28 mouse cellular contexts compared by ENCODE assay signal in the genomic region with DNA sequence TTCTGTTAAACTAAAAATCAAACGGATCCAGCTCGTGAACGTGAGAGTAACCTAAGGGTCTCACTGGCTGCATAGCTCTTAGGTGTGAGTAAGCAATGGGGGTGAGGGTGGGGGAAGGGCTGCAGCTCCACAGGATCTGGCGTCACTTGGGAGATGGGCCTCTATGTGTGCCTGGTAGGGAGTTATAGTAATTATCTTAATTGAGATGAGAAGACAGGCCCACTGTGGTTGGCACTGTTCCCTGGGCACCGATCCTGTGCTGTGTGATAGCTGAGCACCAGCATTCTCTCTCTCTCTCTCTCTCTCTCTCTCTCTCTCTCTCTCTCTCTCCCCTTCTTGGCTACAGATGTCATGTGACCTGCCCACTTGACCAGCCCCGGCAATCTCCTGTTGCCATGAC. TPM values are rescaled to one million over a fixed set of nuclear protein-coding genes. Genes with fewer than 3 reads are reported as not detected.
A peak's percentile ranks its signal among the peaks of the same experiment; 100 is the strongest.
DNase-seq lines count a peak whose midpoint lies in the region; ATAC-seq and TF ChIP-seq lines count a peak whose summit lies in the region.
"Had no signal": no experiment of that assay in that cellular context is flagged by ENCODE, and none has a peak within 500 bp of the region (broad histone marks: within the 10 kb centered on the region; RNA-seq: fewer than 3 reads in every experiment).

No protein-coding gene starts in this region.

- no peak for TF ChIP-seq POLR2A in brain, embryonic 14.5 days (IDR thresholded peaks at IDR 0.05; ENCODE audit: borderline replicate concordance, extremely low read depth, insufficient read depth, insufficient read length, poor library complexity, severe bottlenecking)

- 0 out of 2 replicates have a peak, but pooled peaks cover 3% of the 10 kb centered on the region for H3K4me1 ChIP-seq in forebrain, embryonic 13.5 days
- no peaks in the 10 kb centered on the region for H3K4me1 ChIP-seq in forebrain, embryonic 10.5 days
- H3K4me1 ChIP-seq in heart, embryonic 16.5 days (ENCODE audit: control insufficient read depth, insufficient read depth, low read length), result peaks cover 47% of the 10 kb centered on the region
- H3K4me1 ChIP-seq in kidney, embryonic 14.5 days (ENCODE audit: control insufficient read depth, insufficient read depth, low read length), result no peaks in the 10 kb centered on the region
- H3K4me1 ChIP-seq: kidney, embryonic 15.5 days; midbrain, embryonic 10.5 days; midbrain, embryonic 15.5 days; neural tube, embryonic 15.5 days had no signal

- no peak overlapping the region for H3K4me2 ChIP-seq in forebrain, embryonic 13.5 days
- H3K4me2 ChIP-seq in heart, embryonic 16.5 days (ENCODE audit: low read depth, low read length), result no peak overlapping the region
- H3K4me2 ChIP-seq in kidney, embryonic 14.5 days (replicated peaks; ENCODE audit: low read depth, low read length), result no peak overlapping the region
- H3K4me2 ChIP-seq: heart, embryonic 12.5 days; hindbrain, embryonic 14.5 days; kidney, embryonic 15.5 days; midbrain, embryonic 15.5 days; neural tube, embryonic 15.5 days had no signal

- H3K9ac ChIP-seq in forebrain, embryonic 13.5 days, result no peak overlapping the region
- no peak overlapping the region for H3K9ac ChIP-seq in heart, embryonic 16.5 days (ENCODE audit: low read length)
- no peak overlapping the region for H3K9ac ChIP-seq in kidney, embryonic 14.5 days (ENCODE audit: low read depth, low read length)
- H3K9ac ChIP-seq: heart, embryonic 12.5 days; hindbrain, embryonic 14.5 days; kidney, embryonic 15.5 days; liver, embryonic 14.5 days; midbrain, embryonic 15.5 days; neural tube, embryonic 15.5 days had no signal

- 63% methylated on average over 6 of the region's 6 CpGs for WGBS in forebrain, embryonic 13.5 days
- 90% methylated on average over 6 of the region's 6 CpGs for WGBS in forebrain, embryonic 10.5 days
- WGBS in heart, embryonic 16.5 days, result 54% methylated on average over 6 of the region's 6 CpGs
- 71% methylated on average over 6 of the region's 6 CpGs for WGBS in kidney, embryonic 14.5 days

- no peak for DNase-seq in forebrain, embryonic 10.5 days (ENCODE audit: extremely low spot score, low spot score)
- no peak for DNase-seq in heart, adult 18-20 months
- peak; percentile 61 for DNase-seq in brain, embryonic 14.5 days (ENCODE audit: low read depth)
- DNase-seq: adrenal gland, postnatal 25 days; cerebellum, adult 18-20 months; gastrocnemius, postnatal 14 days; heart, adult 11 months; kidney, adult 11 months; kidney, postnatal 25 days; liver; lung, adult 2 months; lung, postnatal 10 days; right cerebral cortex, adult 18-20 months; spleen, adult 18-20 months; thymus, postnatal 25 days had no signal

- H3K27ac ChIP-seq in forebrain, embryonic 13.5 days, result no peak overlapping the region
- no peak overlapping the region for H3K27ac ChIP-seq in forebrain, embryonic 10.5 days
- peak overlapping the region; percentile 43; the same call in 1 of the 2 replicates for H3K27ac ChIP-seq in heart, embryonic 16.5 days (ENCODE audit: low read length)
- no peak overlapping the region for H3K27ac ChIP-seq in kidney, embryonic 14.5 days (ENCODE audit: low read depth, low read length)
- H3K27ac ChIP-seq: hindbrain, embryonic 14.5 days; kidney, embryonic 15.5 days; liver, embryonic 14.5 days; macrophage; midbrain, embryonic 10.5 days; midbrain, embryonic 15.5 days; neural tube, embryonic 15.5 days had no signal

- ATAC-seq in forebrain, embryonic 13.5 days, result 0 out of 2 replicates have a peak, but pooled peaks have one; percentile 27
- ATAC-seq in heart, embryonic 16.5 days (replicated peaks; ENCODE audit: extremely low read depth, insufficient read depth, low FRiP score), result no peak
- peak; percentile 71 for ATAC-seq in megakaryocyte-erythroid progenitor cell, adult 5-6 weeks (replicated peaks; ENCODE audit: low FRiP score, low TSS enrichment, poor library complexity, severe bottlenecking)
- ATAC-seq in kidney, embryonic 14.5 days (ENCODE audit: low FRiP score, low TSS enrichment), result no peak
- ATAC-seq: inflammation-experienced regulatory T-cells, adult 6 months; midbrain, embryonic 15.5 days had no signal

- no peak for TF ChIP-seq CTCF in brain, embryonic 14.5 days (IDR thresholded peaks at IDR 0.05; ENCODE audit: borderline replicate concordance, extremely low read depth, insufficient read depth, insufficient read length)

- H3K27me3 ChIP-seq in forebrain, embryonic 13.5 days, result no peaks in the 10 kb centered on the region
- H3K27me3 ChIP-seq in forebrain, embryonic 10.5 days (ENCODE audit: poor library complexity, severe bottlenecking), result no peaks in the 10 kb centered on the region
- no peaks in the 10 kb centered on the region for H3K27me3 ChIP-seq in heart, embryonic 16.5 days (ENCODE audit: control insufficient read depth, insufficient read depth, low read length)
- H3K27me3 ChIP-seq in kidney, embryonic 14.5 days (ENCODE audit: control insufficient read depth, insufficient read depth, low read length), result no peaks in the 10 kb centered on the region
- H3K27me3 ChIP-seq: heart, embryonic 12.5 days; kidney, embryonic 15.5 days; midbrain, embryonic 15.5 days; neural tube, embryonic 15.5 days had no signal

- H3K36me3 ChIP-seq in forebrain, embryonic 13.5 days (ENCODE audit: poor library complexity, severe bottlenecking), result no peaks in the 10 kb centered on the region
- no peaks in the 10 kb centered on the region for H3K36me3 ChIP-seq in forebrain, embryonic 10.5 days (replicated peaks)
- no peaks in the 10 kb centered on the region for H3K36me3 ChIP-seq in heart, embryonic 16.5 days (ENCODE audit: control insufficient read depth, insufficient read depth)
- no peaks in the 10 kb centered on the region for H3K36me3 ChIP-seq in kidney, embryonic 14.5 days (ENCODE audit: control insufficient read depth, insufficient read depth, low read length)
- H3K36me3 ChIP-seq: heart, embryonic 12.5 days; kidney, embryonic 15.5 days; midbrain, embryonic 10.5 days; midbrain, embryonic 15.5 days; neural tube, embryonic 15.5 days had no signal

- H3K4me3 ChIP-seq in forebrain, embryonic 13.5 days, result no peak overlapping the region
- no peak overlapping the region for H3K4me3 ChIP-seq in forebrain, embryonic 10.5 days
- H3K4me3 ChIP-seq in heart, embryonic 16.5 days (ENCODE audit: low read length), result no peak overlapping the region
- H3K4me3 ChIP-seq in kidney, embryonic 14.5 days (ENCODE audit: low read length), result no peak overlapping the region
- H3K4me3 ChIP-seq: heart, embryonic 12.5 days; kidney, embryonic 15.5 days; midbrain, embryonic 10.5 days; midbrain, embryonic 15.5 days; neural tube, embryonic 15.5 days had no signal

- H3K9me3 ChIP-seq in forebrain, embryonic 13.5 days (replicated peaks), result no peaks in the 10 kb centered on the region
- no peaks in the 10 kb centered on the region for H3K9me3 ChIP-seq in forebrain, embryonic 10.5 days
- H3K9me3 ChIP-seq in heart, embryonic 16.5 days (replicated peaks; ENCODE audit: control insufficient read depth, low read length), result no peaks in the 10 kb centered on the region
- H3K9me3 ChIP-seq in kidney, embryonic 14.5 days (ENCODE audit: control insufficient read depth, low read length), result peaks cover 3% of the 10 kb centered on the region; the same call in 1 of the 2 replicates
- H3K9me3 ChIP-seq: heart, embryonic 12.5 days; kidney, embryonic 15.5 days; midbrain, embryonic 10.5 days; midbrain, embryonic 15.5 days; neural tube, embryonic 15.5 days had no signal

RNA-seq across cellular contexts. Expression of a gene that starts 9.4 kb away (rescaled TPM):
- polyA plus RNA-seq in forebrain, embryonic 13.5 days (2015; fragmentation: Nextera tagmentation; extraction: Ambion mirVana), result 1.2 and 2.0 TPM in 2 replicates
- 1.4 and 1.8 TPM in 2 replicates for polyA plus RNA-seq in forebrain, embryonic 10.5 days (2016; fragmentation: Nextera tagmentation; extraction: Ambion mirVana)
- 78.7 and 79.6 TPM in 2 replicates for polyA plus RNA-seq in heart, embryonic 16.5 days (2015; fragmentation: Nextera tagmentation; extraction: Ambion mirVana)
- total RNA-seq in heart, adult 18-20 months (2021), result 100 to 1,000 TPM in 1 of 2 experiments, 10 to 100 TPM in 1; 99.7 to 102 TPM
- polyA plus RNA-seq in brain, embryonic 14.5 days (2012; rRNA removed), result 0.98 and 2.2 TPM in 2 replicates
- not detected in 2 replicates for total RNA-seq in megakaryocyte-erythroid progenitor cell, adult 5-6 weeks (2014; fragmentation: Nextera tagmentation)
- total RNA-seq in megakaryocyte-erythroid progenitor cell, adult 5-6 weeks (2017), result not detected in 2 replicates
- polyA plus RNA-seq in kidney, embryonic 14.5 days (2014; fragmentation: Nextera tagmentation; extraction: Ambion mirVana), result 4.6 and 7.9 TPM in 2 replicates

Comparison
In these comparisons a context has a peak if more than half of its experiments do, and no peak if none do; other contexts are left out.
1. ATAC-seq: peak in forebrain, embryonic 13.5 days (single experiment) and megakaryocyte-erythroid progenitor cell, adult 5-6 weeks (single experiment); none in heart, embryonic 16.5 days (single experiment) and kidney, embryonic 14.5 days (single experiment).